Mouse (Mus musculus) telencephalon, adult 2 months (tissue): ENCODE measurements around the gene Vmn1r192.
"Not testable (repeated sequence)": the region's sequence is repeated elsewhere in the genome, so short reads cannot be mapped to it uniquely, and the experiment has no call there.

Experiments used
- DNase-seq: peaks from one replicate; pipeline ENCODE4 v3.0.0-alpha.2; 2011; ENCODE audit warnings: low read depth, low spot score

The Vmn1r192 gene

DNA sequence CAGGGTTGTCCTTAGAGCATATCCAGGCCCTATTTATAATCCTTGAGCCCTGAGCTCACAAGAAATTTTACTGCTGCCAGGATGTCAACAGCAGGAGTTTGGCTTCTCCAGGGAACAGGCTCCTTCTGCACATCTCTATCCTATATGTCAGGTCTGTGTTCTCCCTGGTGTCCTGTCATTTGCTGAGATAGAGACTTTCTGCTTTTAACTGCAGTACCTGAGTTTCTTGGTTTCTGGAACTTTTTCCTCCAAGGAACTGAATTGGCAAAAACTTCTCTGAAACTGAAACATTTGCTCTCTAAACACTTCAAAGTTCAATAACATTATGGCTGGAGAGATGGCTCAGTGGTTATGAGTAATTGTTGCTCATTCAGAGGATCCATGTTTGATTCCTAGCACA lies at the start of gene Vmn1r192:
Gene Vmn1r192 (minus strand): TSS at position 101 of the 400 bp plus-strand sequence.
- no peak for DNase-seq

DNA sequence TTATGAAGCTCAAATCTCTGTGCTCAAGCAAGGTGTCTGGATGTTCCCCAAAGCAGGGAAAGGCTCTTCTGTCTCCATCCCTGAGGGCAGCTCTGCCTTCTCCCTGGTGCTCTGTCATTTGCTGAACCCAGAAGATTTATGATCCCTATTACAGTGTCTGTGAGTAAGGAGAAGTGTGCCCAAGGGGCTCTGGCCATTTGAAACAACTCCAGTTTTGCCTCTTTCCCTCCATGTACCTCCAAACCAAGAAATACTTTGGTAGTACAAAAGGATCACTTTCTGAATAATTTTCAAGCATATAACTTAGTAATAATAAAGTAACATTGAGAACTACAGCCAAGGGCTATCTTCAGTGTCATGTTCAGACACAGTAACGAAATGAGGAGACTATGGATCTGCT lies 32.1 kb upstream of the Vmn1r192 start, which contains the start of gene Vmn1r193:
Gene Vmn1r193 (minus strand): TSS at position 101 of the 400 bp plus-strand sequence.
- DNase-seq: not testable (repeated sequence)

DNA sequence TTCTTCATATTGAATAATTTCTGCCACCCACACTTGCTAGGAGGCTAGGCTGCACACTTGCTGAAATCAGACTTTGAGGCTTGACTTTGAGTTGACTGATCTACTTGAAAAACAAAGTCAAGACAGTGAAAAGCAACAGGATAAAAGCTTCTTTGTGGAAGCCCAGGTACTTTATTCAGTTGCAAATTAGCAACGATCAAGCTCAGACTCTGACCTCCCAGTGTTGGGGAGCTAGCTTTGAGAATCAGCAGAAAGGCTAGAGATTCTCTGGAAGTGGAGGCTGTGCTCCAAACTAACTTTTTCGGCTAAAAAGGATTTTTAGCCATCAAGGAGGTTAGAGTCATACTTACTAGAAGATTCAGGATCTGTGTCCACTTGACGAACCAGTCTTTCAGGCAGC lies 1.8 kb upstream of the Vmn1r192 start:
- not testable (repeated sequence) for DNase-seq

DNA sequence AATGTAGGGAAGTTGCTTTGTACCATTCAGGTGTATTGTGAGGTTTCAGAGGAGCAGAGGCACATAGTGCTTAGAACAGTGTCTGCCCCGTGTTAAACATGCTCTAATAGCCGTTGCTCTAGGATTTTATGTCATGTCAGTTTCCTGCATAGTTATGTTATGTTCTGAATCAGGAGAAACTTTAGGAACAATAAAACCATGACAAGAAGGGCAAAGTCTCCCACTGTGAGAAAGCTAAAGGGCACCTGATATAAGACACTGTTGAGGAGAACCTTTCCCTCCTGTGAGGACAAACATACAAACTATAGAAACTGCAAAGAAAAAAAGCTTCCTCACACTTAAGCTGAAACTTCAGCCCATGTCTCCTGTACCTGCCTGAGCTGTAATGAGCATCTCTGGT lies 556 bp downstream of the Vmn1r192 start:
- no peak for DNase-seq

- DNase-seq: no peak
Observed at GRCm38 (mm10) chr13:22189313-22189712, 1.6 kb downstream of the Vmn1r192 start.

DNA sequence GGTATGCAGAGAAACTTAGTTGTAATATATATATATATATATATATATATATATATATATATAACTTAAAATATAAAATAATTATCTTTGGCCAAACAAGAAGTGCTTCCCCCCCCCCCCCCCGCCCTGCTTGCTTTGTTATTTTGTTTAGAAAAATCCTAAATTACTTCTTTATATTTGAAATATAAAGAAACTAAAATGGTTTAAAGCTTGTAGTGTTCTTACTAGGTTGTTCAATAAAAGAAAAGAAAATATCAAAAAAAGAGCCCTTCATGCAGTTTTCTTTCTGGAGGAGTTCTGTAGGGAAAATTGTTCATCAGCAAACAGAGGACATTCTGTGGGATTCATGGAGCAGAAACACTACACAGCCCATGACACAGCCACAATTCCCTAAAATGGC lies 7.1 kb downstream of the Vmn1r192 start, which contains the start of gene Vmn1r191:
Gene Vmn1r191 (minus strand): TSS at position 101 of the 400 bp plus-strand sequence.
- no peak for DNase-seq

DNA sequence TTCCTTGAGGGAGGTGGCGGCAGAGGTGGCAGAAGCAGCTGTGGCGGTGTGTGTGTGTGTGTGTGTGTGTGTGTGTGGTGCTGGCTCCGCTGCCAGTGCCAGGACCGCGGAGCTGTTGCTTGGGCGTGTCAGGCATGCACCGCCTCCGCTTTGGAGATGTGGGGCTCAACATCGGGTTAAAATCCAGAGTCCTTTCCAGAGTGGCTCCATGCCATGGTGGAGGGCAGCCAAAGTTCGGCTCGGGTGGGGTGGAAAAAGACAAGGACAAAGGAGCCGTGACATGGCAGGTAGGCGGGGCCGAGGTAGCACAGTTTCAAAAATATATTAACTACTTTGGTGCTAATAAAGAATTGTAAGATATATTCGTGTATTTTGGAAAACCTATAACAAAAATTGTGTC lies 22.5 kb downstream of the Vmn1r192 start:
- no peak for DNase-seq

DNA sequence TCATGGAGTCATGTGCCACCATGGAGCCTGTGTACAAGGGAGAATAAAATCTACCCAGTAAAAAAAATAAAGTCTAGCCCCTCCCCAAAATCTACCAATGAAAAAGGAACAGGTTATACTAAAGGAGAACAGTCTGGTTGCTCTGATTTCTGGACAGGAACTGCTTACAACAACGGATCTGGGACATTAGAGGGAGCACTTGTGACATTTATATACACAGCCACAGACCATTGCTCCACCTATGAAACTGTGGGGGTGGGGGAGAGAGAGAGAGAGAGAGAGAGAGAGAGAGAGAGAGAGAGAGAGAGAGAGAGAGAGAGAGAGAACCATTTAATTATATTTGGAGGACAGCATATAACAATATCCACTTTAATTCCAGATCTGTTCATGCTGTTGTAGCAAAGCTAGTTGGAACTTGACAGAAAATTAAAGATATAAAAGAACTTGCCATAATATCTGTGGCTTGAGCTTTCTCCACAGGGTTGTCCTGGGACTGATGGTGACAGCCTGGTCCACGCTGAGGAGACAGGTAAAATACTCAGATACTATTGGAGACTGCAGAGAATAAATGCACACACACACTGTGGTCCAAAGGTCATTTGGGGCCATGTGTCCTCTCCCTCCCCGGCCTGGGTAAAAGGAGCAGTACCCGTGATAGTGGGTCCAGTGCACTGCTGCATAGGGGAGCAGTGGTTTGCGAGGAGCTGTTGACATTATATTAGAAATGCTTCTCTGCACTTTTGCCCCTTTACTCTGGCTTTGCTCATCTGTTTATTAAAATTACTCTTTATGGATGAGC lies 54.2 kb downstream of the Vmn1r192 start:
- DNase-seq: not testable (repeated sequence)
